Mouse (Mus musculus): ENCODE data around the gene Cdc42se1.

GRCm38 (mm10) chr3:95195772-95196171 is 32.8 kb upstream of the Cdc42se1 start:
- TF ChIP-seq MYOG (IDR thresholded peaks at IDR 0.05; ENCODE audit: control insufficient read depth, extremely low read depth, insufficient read length) (no peak), USF1 (IDR thresholded peaks at IDR 0.05; ENCODE audit: low read depth) (no peak), CTCF (IDR thresholded peaks at IDR 0.05; ENCODE audit: control insufficient read depth, insufficient read depth, insufficient read length) (no peak), MYOD1 (IDR thresholded peaks at IDR 0.05; ENCODE audit: control insufficient read depth, insufficient read length, low read depth) (no peak)

Data from C2C12 (cell line).